Mouse (Mus musculus): ENCODE data around the gene Xpot. TPM values are rescaled to one million over a fixed set of nuclear protein-coding genes. Genes with fewer than 3 reads are reported as not detected.

The Xpot gene
- polyA plus RNA-seq, 1 experiment from 2014 or later: 24.5 TPM

DNA sequence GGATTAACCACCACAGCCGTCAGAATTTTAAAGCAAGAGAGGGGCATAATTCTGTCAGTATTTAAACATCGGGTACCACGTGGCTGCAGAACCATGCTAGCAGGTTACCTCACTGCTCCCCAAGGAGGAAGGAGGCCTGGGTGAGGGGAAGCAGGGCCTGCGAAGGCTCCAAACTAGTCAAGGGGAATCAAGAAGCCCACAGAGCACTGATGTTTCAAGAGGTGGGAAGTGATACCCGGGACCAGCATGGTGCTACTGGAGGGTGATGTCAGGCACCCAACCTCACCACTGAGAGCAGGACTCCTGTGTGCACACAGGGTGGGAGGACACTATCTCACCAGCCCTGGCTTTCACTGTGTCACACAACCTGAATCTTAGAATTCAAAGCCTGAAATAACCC is 76.5 kb downstream of the Xpot start:
- H3K4me1 ChIP-seq (replicated peaks; ENCODE audit: control insufficient read depth, insufficient read depth): no peaks in the 10 kb centered on the region

GRCm38 (mm10) chr10:121547162-121547561 is 79.0 kb downstream of the Xpot start:
- 69% methylated on average over 5 of the region's 6 CpGs for WGBS

More for the DNA sequence above, 76.5 kb downstream of the Xpot start:
- no peak overlapping the region for H3K27ac ChIP-seq (replicated peaks)
- no peaks in the 10 kb centered on the region for H3K9me3 ChIP-seq (ENCODE audit: control insufficient read depth, low read length)
- no peak overlapping the region for H3K9ac ChIP-seq (ENCODE audit: low read length)
- 83% methylated on average over 5 of the region's 5 CpGs for WGBS
- TF ChIP-seq CTCF (IDR thresholded peaks at IDR 0.05; ENCODE audit: low read depth) (no peak), EP300 (optimal IDR thresholded peaks at IDR 0.05) (no peak)
- DNase-seq (ENCODE audit: low spot score) (no peak), ATAC-seq (ENCODE audit: low FRiP score, low TSS enrichment) (no peak)
- H3K36me3 ChIP-seq (ENCODE audit: control insufficient read depth, insufficient read depth, low read length): peaks cover 41% of the 10 kb centered on the region
- H3K27me3 ChIP-seq (ENCODE audit: control insufficient read depth, insufficient read depth, low read length): no peaks in the 10 kb centered on the region
- no peak overlapping the region for H3K4me2 ChIP-seq (replicated peaks; ENCODE audit: low read depth)
- no peak overlapping the region for H3K4me3 ChIP-seq (ENCODE audit: low read depth, low read length)

DNA sequence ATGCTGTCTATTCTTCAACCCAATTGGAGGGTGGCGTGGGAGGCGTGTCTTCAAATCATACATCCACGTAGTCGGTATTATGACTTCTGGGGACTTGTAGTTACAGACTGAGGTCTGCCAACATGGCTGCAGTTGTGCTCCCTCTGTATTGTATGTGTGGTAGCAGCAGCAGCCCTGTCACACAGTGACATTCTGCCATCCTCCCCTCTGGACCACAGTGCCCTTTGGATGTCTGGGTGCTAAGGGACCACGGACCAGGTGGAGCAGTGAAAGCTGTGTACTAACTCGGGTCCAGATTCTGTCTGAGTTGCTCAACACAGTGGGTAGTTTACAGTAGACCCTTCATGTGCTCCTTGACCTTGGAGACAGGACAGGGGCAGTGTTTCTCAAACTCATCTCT is 82.6 kb downstream of the Xpot start:
- TF ChIP-seq EP300 (optimal IDR thresholded peaks at IDR 0.05) (no peak), CTCF (IDR thresholded peaks at IDR 0.05; ENCODE audit: low read depth) (no peak)
- H3K36me3 ChIP-seq (ENCODE audit: control insufficient read depth, insufficient read depth, low read length): peaks cover 6% of the 10 kb centered on the region
- DNase-seq (ENCODE audit: low spot score) (no peak), ATAC-seq (ENCODE audit: low FRiP score, low TSS enrichment) (no peak)
- H3K4me2 ChIP-seq (replicated peaks; ENCODE audit: low read depth): no peak overlapping the region
- H3K9ac ChIP-seq (ENCODE audit: low read length): no peak overlapping the region
- H3K27ac ChIP-seq (replicated peaks): no peak overlapping the region
- H3K9me3 ChIP-seq (ENCODE audit: control insufficient read depth, low read length): no peaks in the 10 kb centered on the region
- 90% methylated on average over 6 of the region's 6 CpGs for WGBS
- no peak overlapping the region for H3K4me3 ChIP-seq (ENCODE audit: low read depth, low read length)
- no peaks in the 10 kb centered on the region for H3K4me1 ChIP-seq (replicated peaks; ENCODE audit: control insufficient read depth, insufficient read depth)
- no peaks in the 10 kb centered on the region for H3K27me3 ChIP-seq (ENCODE audit: control insufficient read depth, insufficient read depth, low read length)

More at GRCm38 (mm10) chr10:121547162-121547561, 79.0 kb downstream of the Xpot start:
- Histone ChIP-seq H3K4me2 (replicated peaks; ENCODE audit: low read depth) (no peak overlapping the region), H3K9me3 (ENCODE audit: control insufficient read depth, low read length) (no peaks in the 10 kb centered on the region), H3K4me3 (ENCODE audit: low read depth, low read length) (no peak overlapping the region), H3K27me3 (ENCODE audit: control insufficient read depth, insufficient read depth, low read length) (no peaks in the 10 kb centered on the region), H3K9ac (ENCODE audit: low read length) (no peak overlapping the region), H3K36me3 (ENCODE audit: control insufficient read depth, insufficient read depth, low read length) (peaks cover 23% of the 10 kb centered on the region), H3K4me1 (replicated peaks; ENCODE audit: control insufficient read depth, insufficient read depth) (no peaks in the 10 kb centered on the region), H3K27ac (replicated peaks) (no peak overlapping the region)
- TF ChIP-seq EP300 (optimal IDR thresholded peaks at IDR 0.05) (no peak), CTCF (IDR thresholded peaks at IDR 0.05; ENCODE audit: low read depth) (no peak)
- no peak for ATAC-seq (ENCODE audit: low FRiP score, low TSS enrichment)
- DNase-seq (ENCODE audit: low spot score): no peak

DNA sequence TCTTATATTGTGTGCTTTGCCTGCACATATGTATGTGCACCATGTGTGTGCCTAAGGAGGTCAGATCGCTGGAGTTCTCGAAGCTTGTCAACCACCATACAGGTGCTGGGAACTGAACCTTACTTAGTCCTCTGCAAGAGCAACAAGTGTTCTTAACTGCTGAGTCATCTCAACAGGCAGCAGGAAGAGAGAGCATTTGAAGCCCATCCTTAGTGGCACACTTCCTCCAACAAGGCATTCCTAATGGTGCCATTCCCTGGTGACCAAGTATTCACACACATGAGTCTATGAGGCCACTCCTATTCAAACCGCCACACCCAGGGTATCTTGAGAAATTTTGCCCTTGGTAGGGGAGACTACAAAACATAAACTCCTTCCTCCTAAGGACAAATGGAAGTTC is 84.0 kb downstream of the Xpot start:
- ATAC-seq (ENCODE audit: low FRiP score, low TSS enrichment) (peak; percentile 75), DNase-seq (ENCODE audit: low spot score) (no peak)
- Histone ChIP-seq H3K36me3 (ENCODE audit: control insufficient read depth, insufficient read depth, low read length) (peaks cover 6% of the 10 kb centered on the region), H3K27me3 (ENCODE audit: control insufficient read depth, insufficient read depth, low read length) (no peaks in the 10 kb centered on the region), H3K27ac (replicated peaks) (no peak overlapping the region), H3K4me3 (ENCODE audit: low read depth, low read length) (no peak overlapping the region), H3K9ac (ENCODE audit: low read length) (no peak overlapping the region), H3K9me3 (ENCODE audit: control insufficient read depth, low read length) (no peaks in the 10 kb centered on the region), H3K4me1 (replicated peaks; ENCODE audit: control insufficient read depth, insufficient read depth) (no peaks in the 10 kb centered on the region), H3K4me2 (replicated peaks; ENCODE audit: low read depth) (no peak overlapping the region)
- no peak for TF ChIP-seq EP300 (optimal IDR thresholded peaks at IDR 0.05)
- no peak for TF ChIP-seq CTCF (IDR thresholded peaks at IDR 0.05; ENCODE audit: low read depth)
- 92% methylated on average over 3 of the region's 3 CpGs for WGBS

Small RNA genes within 50 kb of the gene (microRNA-seq; reads per million reads assigned to microRNA genes)
- gene Gm24330: not detected

Other genes with a start within 250 kb of the Xpot start
- 19.2 and 20.0 TPM in 2 replicates for gene Rassf3, start 150.0 kb downstream of the Xpot start, polyA plus RNA-seq (2015; fragmentation: Nextera tagmentation; extraction: Ambion mirVana)
- 16.6 TPM in 2 replicates for gene Tbk1, start 39.5 kb downstream of the Xpot start, polyA plus RNA-seq (2015; fragmentation: Nextera tagmentation; extraction: Ambion mirVana)
- 1.2 and 1.5 TPM in 2 replicates for gene D930020B18Rik, start 15.3 kb upstream of the Xpot start, polyA plus RNA-seq (2015; fragmentation: Nextera tagmentation; extraction: Ambion mirVana)
- gene BC048403, start 113.6 kb upstream of the Xpot start, polyA plus RNA-seq (2015; fragmentation: Nextera tagmentation; extraction: Ambion mirVana): 2.4 and 2.7 TPM in 2 replicates